Mouse (Mus musculus) midbrain, embryonic 16.5 days (tissue): ENCODE data around the gene Gm6993. TPM values are rescaled to one million over a fixed set of nuclear protein-coding genes. Genes with fewer than 3 reads are reported as not detected.

Experiments used
- ATAC-seq: fragments of 200-750 bp; cut with Nextera tagmentation; 2 replicates; pipeline ENCODE4 v1.8.0; 2017; ENCODE audit warnings: moderate TSS enrichment
- H3K27ac ChIP-seq: fragments of 300-500 bp; sonication (generic); 2 replicates; pipeline ENCODE4 v1.5.1; 2014; ENCODE audit warnings: mild to moderate bottlenecking, low read length, mixed read lengths
- H3K27me3 ChIP-seq: fragments of 300-500 bp; sonication (generic); 2 replicates; pipeline ENCODE4 v1.6.1; 2014; ENCODE audit warnings: low read depth, low read length, mixed read lengths; ENCODE audit not compliant: control insufficient read depth, insufficient read depth
- H3K36me3 ChIP-seq: fragments of 300-500 bp; sonication (generic); 2 replicates; pipeline ENCODE4 v1.6.1; 2014; ENCODE audit warnings: mild to moderate bottlenecking, low read length, moderate library complexity, mixed read lengths; ENCODE audit not compliant: control insufficient read depth, insufficient read depth
- H3K4me1 ChIP-seq: fragments of 300-500 bp; sonication (generic); 2 replicates; pipeline ENCODE4 v1.6.1; 2014; ENCODE audit warnings: mild to moderate bottlenecking, low read length, mixed read lengths; ENCODE audit not compliant: control insufficient read depth, insufficient read depth
- H3K4me2 ChIP-seq: fragments of 300-500 bp; sonication (generic); 2 replicates; pipeline ENCODE4 v1.6.1; 2014; ENCODE audit warnings: mild to moderate bottlenecking, low read length, mixed read lengths
- H3K4me3 ChIP-seq: fragments of 300-500 bp; sonication (generic); 2 replicates; pipeline ENCODE4 v1.5.1; 2014; ENCODE audit warnings: low read depth, mild to moderate bottlenecking, low read length, moderate library complexity, mixed read lengths
- H3K9ac ChIP-seq: fragments of 300-500 bp; sonication (generic); 2 replicates; pipeline ENCODE4 v1.6.1; 2014; ENCODE audit warnings: low read depth, low read length, mixed read lengths
- H3K9me3 ChIP-seq: fragments of 300-500 bp; sonication (generic); replicated peaks from 2 replicates; pipeline ENCODE4 v1.6.1; 2014; ENCODE audit warnings: mild to moderate bottlenecking, low read length, mixed read lengths; ENCODE audit not compliant: control insufficient read depth, poor library complexity, severe bottlenecking
- WGBS: fragments of 180-500 bp; shearing (Covaris S2); extraction: QIAGEN DNeasy Blood & Tissue Kit; methylation state at CpG from one replicate; pipeline ENCODE4 v1.1.7; 2014; 5-methylcytosine and 5-hydroxymethylcytosine counted together
- polyA plus RNA-seq: library from polyadenylated mRNA; unstranded; fragments of >200 nt; fragmentation: Nextera tagmentation; extraction: Ambion mirVana; gene quantifications from 2 replicates; pipeline ENCODE4 v1.2.1, GENCODE M21; 2015

Gm6993 gene
- polyA plus RNA-seq, 1 experiment from 2014 or later = not detected

DNA sequence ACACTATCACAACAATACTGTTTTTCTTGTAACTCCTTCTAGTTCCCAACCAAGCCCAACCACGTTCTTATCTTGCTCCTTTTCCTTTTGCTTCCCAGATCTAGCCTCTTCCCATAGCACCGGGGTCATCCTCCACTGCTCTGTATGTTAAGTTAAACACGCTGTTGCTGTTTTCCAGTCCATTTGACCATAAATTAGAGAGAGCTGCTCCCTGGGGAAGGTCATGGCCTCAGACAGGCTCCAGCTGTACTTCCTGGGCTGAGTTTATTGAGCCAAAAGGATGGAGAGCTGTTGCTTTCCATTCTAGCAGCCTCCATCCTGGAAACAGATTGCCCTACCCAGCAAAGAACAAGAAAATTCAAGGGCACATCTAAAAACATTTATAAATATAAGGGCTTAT, 7.6 kb downstream of the Gm6993 start:
- no peaks in the 10 kb centered on the region for H3K27me3 ChIP-seq
- no peak overlapping the region for H3K4me2 ChIP-seq
- H3K4me3 ChIP-seq = no peak overlapping the region
- ATAC-seq = no peak
- H3K27ac ChIP-seq = no peak overlapping the region
- no peaks in the 10 kb centered on the region for H3K9me3 ChIP-seq
- H3K4me1 ChIP-seq = no peaks in the 10 kb centered on the region
- H3K36me3 ChIP-seq = no peaks in the 10 kb centered on the region
- WGBS = 59% methylated on average over 3 of the region's 3 CpGs
- no peak overlapping the region for H3K9ac ChIP-seq

DNA sequence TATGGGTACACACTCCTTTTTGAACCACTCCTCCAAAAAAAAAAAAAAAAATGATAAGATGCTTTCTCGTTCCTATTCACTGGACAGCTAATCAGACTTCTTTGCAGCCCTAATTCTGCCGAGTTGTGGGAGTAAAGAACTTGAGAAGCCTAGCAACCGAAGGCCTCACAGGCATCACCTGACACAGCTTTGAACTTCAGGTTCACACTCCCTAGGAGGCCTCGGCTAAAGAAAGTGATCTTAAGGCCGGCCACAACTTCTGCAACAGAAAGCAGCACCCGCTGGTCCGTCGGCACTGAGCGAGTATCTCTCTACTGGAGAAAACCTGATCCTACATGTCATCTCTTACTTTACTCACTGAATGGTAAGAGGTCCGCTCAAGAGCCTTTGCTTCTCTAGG, 8.1 kb downstream of the Gm6993 start:
- Histone ChIP-seq H3K4me2 (no peak overlapping the region), H3K4me3 (no peak overlapping the region), H3K27me3 (no peaks in the 10 kb centered on the region), H3K9ac (no peak overlapping the region), H3K36me3 (no peaks in the 10 kb centered on the region), H3K9me3 (no peaks in the 10 kb centered on the region), H3K4me1 (no peaks in the 10 kb centered on the region), H3K27ac (no peak overlapping the region)
- no peak for ATAC-seq
- WGBS = 43% methylated on average over 10 of the region's 10 CpGs

DNA sequence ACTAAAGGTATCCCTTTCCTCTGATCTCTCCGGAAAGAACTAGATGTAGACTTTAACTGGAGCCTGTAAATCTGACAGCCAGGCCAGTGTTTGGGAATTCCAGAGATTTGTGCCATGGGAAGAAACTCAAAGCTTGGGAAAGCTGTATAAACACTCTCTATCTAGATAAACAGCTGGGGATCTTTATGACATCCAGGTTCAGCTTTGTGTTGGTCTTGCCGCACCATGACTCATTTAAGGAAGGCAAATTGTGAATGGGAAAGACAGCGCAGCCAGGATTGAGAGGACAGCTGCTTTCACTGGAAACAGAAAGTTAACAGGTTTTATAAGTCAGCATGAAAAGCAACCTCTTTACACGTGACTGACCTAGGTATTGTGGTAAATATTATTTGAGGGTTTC, 11.7 kb downstream of the Gm6993 start:
- 76% methylated on average over 4 of the region's 4 CpGs for WGBS
- Histone ChIP-seq H3K4me3 (no peak overlapping the region), H3K27me3 (no peaks in the 10 kb centered on the region), H3K4me2 (no peak overlapping the region), H3K9me3 (no peaks in the 10 kb centered on the region), H3K27ac (no peak overlapping the region), H3K9ac (no peak overlapping the region), H3K4me1 (no peaks in the 10 kb centered on the region), H3K36me3 (no peaks in the 10 kb centered on the region)
- no peak for ATAC-seq

DNA sequence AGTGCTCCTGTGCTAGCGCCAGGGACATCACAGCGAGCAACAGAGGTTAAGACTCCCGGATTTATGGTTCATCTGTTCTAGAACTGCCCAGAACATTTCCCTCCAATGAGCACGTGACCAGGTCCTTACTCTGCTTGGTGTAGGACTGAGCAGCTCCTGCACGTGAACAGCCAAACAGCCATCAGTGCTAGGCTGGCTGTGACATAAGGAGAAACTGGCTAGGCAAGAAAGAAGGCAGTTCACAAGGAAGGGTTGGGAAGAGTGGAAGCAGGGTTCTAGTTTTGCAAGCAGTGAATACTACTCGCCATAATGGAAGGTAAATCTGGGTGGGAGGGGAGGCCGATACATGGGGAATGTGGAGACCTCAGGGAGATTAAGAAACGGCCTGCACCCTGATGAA, 14.4 kb downstream of the Gm6993 start:
- ATAC-seq = no peak
- 84% methylated on average over 8 of the region's 8 CpGs for WGBS
- H3K4me3 ChIP-seq = no peak overlapping the region

DNA sequence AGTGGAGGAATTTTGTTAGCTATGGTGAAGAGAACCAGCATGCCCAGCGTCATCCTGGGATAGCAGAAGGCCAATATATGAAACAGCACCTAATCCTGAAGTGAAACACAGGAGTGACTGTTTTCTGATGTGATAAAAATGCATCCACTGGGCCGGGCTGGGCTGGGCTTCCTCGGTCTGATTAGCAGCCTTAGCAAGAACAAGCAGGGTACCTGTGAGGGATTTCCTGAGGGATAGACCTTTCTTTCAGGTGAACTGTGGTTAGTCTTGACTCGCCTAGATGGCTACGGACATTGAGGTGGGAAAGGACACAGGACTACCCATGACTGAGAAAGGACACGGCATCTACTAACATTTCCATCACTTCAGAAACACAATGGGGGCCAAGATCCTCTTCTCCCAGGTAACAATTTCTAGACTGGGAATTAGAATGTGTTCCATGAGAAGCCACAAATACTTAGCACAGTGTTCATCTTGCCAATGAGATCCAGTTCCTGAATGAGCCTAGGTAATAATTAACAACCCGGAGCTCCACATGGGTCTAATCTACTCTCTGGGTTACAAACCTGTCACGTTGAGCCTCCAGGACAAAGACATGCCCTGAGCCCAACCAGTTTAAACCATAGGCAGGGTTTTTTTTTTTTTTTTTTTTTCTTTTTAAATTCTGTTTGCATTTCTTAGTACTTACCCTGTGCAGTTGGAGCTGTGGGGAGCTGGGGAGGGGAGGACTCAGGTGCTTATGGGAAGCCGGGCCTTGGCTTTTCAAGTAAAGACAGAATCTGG, 15.7 kb downstream of the Gm6993 start:
- 73% methylated on average over 9 of the region's 9 CpGs for WGBS
- no peak for ATAC-seq

More for the DNA sequence above, 14.4 kb downstream of the Gm6993 start:
- Histone ChIP-seq H3K4me1 (no peaks in the 10 kb centered on the region), H3K27me3 (no peaks in the 10 kb centered on the region), H3K27ac (no peak overlapping the region), H3K36me3 (no peaks in the 10 kb centered on the region), H3K9ac (no peak overlapping the region), H3K9me3 (no peaks in the 10 kb centered on the region), H3K4me2 (no peak overlapping the region)

DNA sequence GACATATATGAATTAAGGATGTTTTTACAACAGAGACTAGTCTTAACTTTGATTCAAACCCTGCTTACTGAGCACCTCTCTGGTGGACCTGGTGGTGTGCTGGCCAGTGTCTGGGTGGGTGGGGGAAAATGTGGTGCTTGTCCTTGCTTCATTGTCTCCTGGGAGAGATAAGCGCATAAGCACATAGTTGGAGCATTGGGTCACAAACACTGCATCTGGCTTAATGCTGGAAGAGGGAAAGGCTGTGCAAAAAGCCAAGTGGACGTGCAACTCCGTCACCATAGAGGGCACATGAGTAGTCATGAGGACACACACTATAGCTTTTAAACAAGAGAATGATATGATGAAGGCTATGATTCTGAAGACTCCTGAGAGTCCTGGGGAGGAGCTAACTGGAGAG, 21.3 kb downstream of the Gm6993 start:
- H3K27me3 ChIP-seq = peaks cover 27% of the 10 kb centered on the region
- WGBS = 83% methylated on average over 3 of the region's 3 CpGs
- peaks cover 8% of the 10 kb centered on the region for H3K4me1 ChIP-seq
- no peaks in the 10 kb centered on the region for H3K9me3 ChIP-seq
- no peaks in the 10 kb centered on the region for H3K36me3 ChIP-seq
- H3K27ac ChIP-seq = no peak overlapping the region
- H3K4me2 ChIP-seq = no peak overlapping the region
- H3K4me3 ChIP-seq = no peak overlapping the region
- no peak overlapping the region for H3K9ac ChIP-seq
- no peak for ATAC-seq

More for the DNA sequence above, 15.7 kb downstream of the Gm6993 start:
- Histone ChIP-seq H3K4me2 (no peak overlapping the region), H3K27me3 (no peaks in the 10 kb centered on the region), H3K36me3 (no peaks in the 10 kb centered on the region), H3K27ac (no peak overlapping the region), H3K4me3 (no peak overlapping the region), H3K4me1 (no peaks in the 10 kb centered on the region), H3K9ac (no peak overlapping the region), H3K9me3 (no peaks in the 10 kb centered on the region)

DNA sequence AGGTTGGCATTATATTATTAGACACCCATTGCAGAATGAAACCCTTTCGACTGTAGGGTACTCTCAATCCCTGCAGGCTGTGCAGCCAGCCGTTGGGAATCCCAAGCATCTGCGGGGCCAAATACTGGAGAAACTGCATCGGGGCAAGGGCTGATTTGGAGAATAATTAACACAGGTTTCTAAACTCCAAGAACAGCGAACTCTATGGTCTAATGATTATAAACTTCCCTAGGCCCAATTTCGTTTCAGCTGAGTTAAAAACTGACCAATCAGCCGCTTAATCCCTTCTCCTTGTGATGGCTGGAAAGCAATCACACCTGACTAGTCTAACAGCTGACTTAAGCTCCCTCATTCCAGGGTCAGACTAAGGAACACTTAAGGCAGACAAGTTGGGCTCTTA, 23.4 kb downstream of the Gm6993 start:
- no peaks in the 10 kb centered on the region for H3K36me3 ChIP-seq
- peaks cover 29% of the 10 kb centered on the region for H3K27me3 ChIP-seq
- H3K27ac ChIP-seq = no peak overlapping the region
- no peak overlapping the region for H3K4me3 ChIP-seq
- no peak for ATAC-seq
- 31% methylated on average over 7 of the region's 7 CpGs for WGBS
- H3K4me1 ChIP-seq = peaks cover 9% of the 10 kb centered on the region
- no peak overlapping the region for H3K4me2 ChIP-seq
- no peak overlapping the region for H3K9ac ChIP-seq
- no peaks in the 10 kb centered on the region for H3K9me3 ChIP-seq

DNA sequence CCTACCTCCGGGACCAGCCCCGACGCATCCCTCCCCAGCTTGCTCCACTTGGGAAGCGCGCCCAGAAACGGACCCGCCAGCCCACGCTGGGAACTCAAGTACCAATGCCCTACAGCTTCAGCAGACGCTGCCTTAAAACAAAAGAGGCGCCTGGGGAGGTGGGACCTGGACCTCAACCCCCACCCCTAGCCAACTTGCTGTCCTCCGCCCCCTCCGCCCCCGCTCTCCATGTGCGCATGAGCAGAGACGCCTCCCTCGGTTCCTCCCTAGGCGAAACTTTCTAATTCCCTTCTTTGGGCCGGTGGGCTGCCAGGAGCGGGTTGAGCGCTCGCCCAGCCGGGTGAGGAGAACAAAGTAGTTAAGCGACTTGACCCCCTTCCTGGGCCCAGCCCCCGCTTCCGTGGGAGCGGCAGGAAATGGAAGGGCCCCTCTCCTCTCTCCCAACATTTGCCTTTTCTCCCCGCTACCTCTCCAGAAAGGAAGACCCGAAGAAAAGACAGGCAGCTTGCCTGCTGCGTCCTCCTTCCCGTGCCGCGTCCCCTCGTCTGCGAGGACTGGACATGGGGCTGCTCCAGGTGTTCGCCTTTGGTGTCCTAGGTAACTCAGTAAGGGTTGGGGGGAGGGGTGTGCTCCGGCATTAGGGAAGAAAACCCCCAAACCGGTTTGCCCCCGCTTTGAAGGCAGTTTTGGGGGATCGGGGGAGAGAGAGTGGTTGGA, 24.6 kb downstream of the Gm6993 start, which contains the start of gene Lamb1:
Lamb1 (plus strand) TSS at position 230 of the 717 bp plus-strand sequence.
- peak within 1 kb of the TSS; percentile 54 for H3K9ac ChIP-seq
- under 1% methylated on average over 34 of the region's 39 CpGs for WGBS
- H3K4me2 ChIP-seq = peak within 1 kb of the TSS; percentile 96
- peak within 1 kb of the TSS; percentile 52 for H3K4me3 ChIP-seq
- peak; percentile 23; the same call in 1 of the 2 replicates for ATAC-seq
- H3K27ac ChIP-seq = no peak within 1 kb of the TSS
- peaks cover 9% of the 10 kb centered on the region for H3K4me1 ChIP-seq
- no peaks in the 10 kb centered on the region for H3K36me3 ChIP-seq
- H3K27me3 ChIP-seq = peaks cover 29% of the 10 kb centered on the region
- H3K9me3 ChIP-seq = no peaks in the 10 kb centered on the region
